Mouse (Mus musculus): ENCODE data around the gene 0610030E20Rik. TPM values are rescaled to one million over a fixed set of nuclear protein-coding genes. Genes with fewer than 3 reads are reported as not detected.

Gene 0610030E20Rik
- total and polyA plus RNA-seq, 2 experiments from 2014 or later, result 11.9 to 12.0 TPM

GRCm38 (mm10) chr6:72383952-72384351, 36.8 kb downstream of the 0610030E20Rik start:
- ATAC-seq (ENCODE audit: insufficient read depth, low read depth), result no peak
- Histone ChIP-seq H3K9ac (replicated peaks; ENCODE audit: low read depth, low read length) (no peak overlapping the region), H3K4me2 (ENCODE audit: low read depth, low read length) (no peak overlapping the region), H3K9me3 (replicated peaks; ENCODE audit: control insufficient read depth, low read length) (no peaks in the 10 kb centered on the region), H3K27ac (ENCODE audit: low read depth) (no peak overlapping the region), H3K4me1 (ENCODE audit: control insufficient read depth, insufficient read depth) (peaks cover 11% of the 10 kb centered on the region), H3K36me3 (replicated peaks; ENCODE audit: control insufficient read depth, insufficient read depth, low read length) (peaks cover 32% of the 10 kb centered on the region), H3K4me3 (ENCODE audit: low read depth, low read length) (no peak overlapping the region), H3K27me3 (ENCODE audit: control insufficient read depth, insufficient read depth, low read length) (no peaks in the 10 kb centered on the region)
- TF ChIP-seq EP300 (IDR thresholded peaks at IDR 0.05; ENCODE audit: low read depth) (no peak), CTCF (IDR thresholded peaks at IDR 0.05; ENCODE audit: low read depth) (no peak)
- DNase-seq (ENCODE audit: low spot score), result no peak
- WGBS, result 89% methylated on average over 7 of the region's 7 CpGs

DNA sequence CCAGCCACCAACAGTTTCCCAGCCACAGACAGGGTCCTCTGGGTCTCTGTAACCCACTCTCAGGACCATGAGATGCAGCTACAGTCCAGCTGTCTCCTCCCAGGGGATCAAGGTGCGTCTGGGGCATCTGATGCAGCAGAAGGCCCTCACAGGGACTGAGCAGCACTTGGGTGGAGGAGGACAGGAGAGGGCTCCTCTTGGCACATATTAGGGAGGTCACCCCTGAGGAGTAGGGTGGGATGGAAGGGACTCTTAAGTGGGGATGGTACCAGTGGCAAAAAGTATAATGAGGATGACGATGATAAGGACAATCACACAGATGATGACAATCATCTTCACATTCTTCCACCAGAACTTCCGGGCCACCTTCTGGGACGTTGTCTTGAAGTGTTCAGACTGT, 38.1 kb downstream of the 0610030E20Rik start:
- no peak overlapping the region for H3K4me3 ChIP-seq (ENCODE audit: low read depth, low read length)
- H3K36me3 ChIP-seq (replicated peaks; ENCODE audit: control insufficient read depth, insufficient read depth, low read length), result peaks cover 32% of the 10 kb centered on the region
- H3K4me1 ChIP-seq (ENCODE audit: control insufficient read depth, insufficient read depth), result peaks cover 9% of the 10 kb centered on the region
- no peak for DNase-seq (ENCODE audit: low spot score)
- no peak for ATAC-seq (ENCODE audit: insufficient read depth, low read depth)
- H3K9me3 ChIP-seq (replicated peaks; ENCODE audit: control insufficient read depth, low read length), result no peaks in the 10 kb centered on the region
- H3K9ac ChIP-seq (replicated peaks; ENCODE audit: low read depth, low read length), result no peak overlapping the region
- WGBS, result 56% methylated on average over 4 of the region's 4 CpGs
- no peak overlapping the region for H3K4me2 ChIP-seq (ENCODE audit: low read depth, low read length)
- no peak overlapping the region for H3K27ac ChIP-seq (ENCODE audit: low read depth)
- TF ChIP-seq EP300 (IDR thresholded peaks at IDR 0.05; ENCODE audit: low read depth) (no peak), CTCF (IDR thresholded peaks at IDR 0.05; ENCODE audit: low read depth) (no peak)
- H3K27me3 ChIP-seq (ENCODE audit: control insufficient read depth, insufficient read depth, low read length), result no peaks in the 10 kb centered on the region

- ATAC-seq (ENCODE audit: insufficient read depth, low read depth), result no peak
- TF ChIP-seq CTCF (IDR thresholded peaks at IDR 0.05; ENCODE audit: low read depth), result no peak
- TF ChIP-seq EP300 (IDR thresholded peaks at IDR 0.05; ENCODE audit: low read depth), result no peak
- no peak overlapping the region for H3K4me3 ChIP-seq (ENCODE audit: low read depth, low read length)
Measured at GRCm38 (mm10) chr6:72386561-72386960, 39.4 kb downstream of the 0610030E20Rik start.

DNA sequence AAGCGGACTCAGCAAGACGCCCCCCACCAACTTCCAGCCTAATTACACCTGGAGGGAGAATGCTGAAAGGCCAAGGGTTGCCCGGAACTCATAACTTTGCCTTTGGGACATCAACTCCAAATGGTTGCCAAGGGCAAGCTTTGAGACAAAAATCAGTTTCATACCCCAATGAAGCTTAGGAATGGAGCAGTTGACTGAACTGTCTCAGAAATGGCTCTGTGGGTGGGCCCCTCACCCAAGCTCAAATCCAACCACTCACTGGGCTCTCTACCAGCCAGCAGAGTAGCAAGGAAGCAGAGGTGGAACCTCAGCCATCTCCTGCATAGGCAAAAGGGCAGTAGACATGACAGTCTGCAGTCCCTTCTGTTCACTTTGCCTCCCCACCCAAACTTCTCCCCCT, 40.7 kb downstream of the 0610030E20Rik start:
- Histone ChIP-seq H3K4me3 (ENCODE audit: low read depth, low read length) (no peak overlapping the region), H3K9me3 (replicated peaks; ENCODE audit: control insufficient read depth, low read length) (no peaks in the 10 kb centered on the region), H3K27me3 (ENCODE audit: control insufficient read depth, insufficient read depth, low read length) (no peaks in the 10 kb centered on the region), H3K27ac (ENCODE audit: low read depth) (no peak overlapping the region), H3K4me1 (ENCODE audit: control insufficient read depth, insufficient read depth) (peaks cover 17% of the 10 kb centered on the region), H3K9ac (replicated peaks; ENCODE audit: low read depth, low read length) (no peak overlapping the region), H3K36me3 (replicated peaks; ENCODE audit: control insufficient read depth, insufficient read depth, low read length) (peaks cover 32% of the 10 kb centered on the region), H3K4me2 (ENCODE audit: low read depth, low read length) (no peak overlapping the region)
- ATAC-seq (ENCODE audit: insufficient read depth, low read depth), result no peak
- TF ChIP-seq CTCF (IDR thresholded peaks at IDR 0.05; ENCODE audit: low read depth), result no peak
- TF ChIP-seq EP300 (IDR thresholded peaks at IDR 0.05; ENCODE audit: low read depth), result no peak
- 95% methylated on average over 3 of the region's 3 CpGs for WGBS
- no peak for DNase-seq (ENCODE audit: low spot score)

More at GRCm38 (mm10) chr6:72386561-72386960, 39.4 kb downstream of the 0610030E20Rik start:
- no peak overlapping the region for H3K4me2 ChIP-seq (ENCODE audit: low read depth, low read length)
- no peak overlapping the region for H3K27ac ChIP-seq (ENCODE audit: low read depth)
- WGBS, result 85% methylated on average over 2 of the region's 2 CpGs
- peaks cover 17% of the 10 kb centered on the region for H3K4me1 ChIP-seq (ENCODE audit: control insufficient read depth, insufficient read depth)
- H3K9me3 ChIP-seq (replicated peaks; ENCODE audit: control insufficient read depth, low read length), result no peaks in the 10 kb centered on the region
- H3K36me3 ChIP-seq (replicated peaks; ENCODE audit: control insufficient read depth, insufficient read depth, low read length), result peaks cover 32% of the 10 kb centered on the region
- DNase-seq (ENCODE audit: low spot score), result no peak
- H3K9ac ChIP-seq (replicated peaks; ENCODE audit: low read depth, low read length), result no peak overlapping the region
- no peaks in the 10 kb centered on the region for H3K27me3 ChIP-seq (ENCODE audit: control insufficient read depth, insufficient read depth, low read length)

DNA sequence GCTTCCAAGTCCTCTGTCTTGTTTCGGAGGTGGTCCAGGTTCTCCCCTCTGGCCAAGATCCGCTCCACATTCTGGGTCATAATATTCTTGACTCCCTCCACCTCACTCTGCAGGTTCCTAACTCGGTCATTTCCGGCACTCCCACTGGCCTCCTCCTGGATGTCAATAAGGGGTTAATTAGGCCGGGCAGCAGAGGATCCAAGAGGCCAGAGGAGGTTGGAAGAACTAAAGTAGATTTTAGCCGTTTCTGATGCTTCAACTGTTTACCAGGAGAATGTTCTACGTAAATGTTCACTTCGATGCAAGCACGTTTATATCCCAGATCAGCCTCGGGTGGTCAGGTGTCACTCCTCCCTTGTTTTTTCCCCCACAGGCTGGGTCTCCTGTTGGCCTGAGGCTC, 41.1 kb downstream of the 0610030E20Rik start:
- 72% methylated on average over 10 of the region's 10 CpGs for WGBS
- no peaks in the 10 kb centered on the region for H3K27me3 ChIP-seq (ENCODE audit: control insufficient read depth, insufficient read depth, low read length)
- peaks cover 32% of the 10 kb centered on the region for H3K36me3 ChIP-seq (replicated peaks; ENCODE audit: control insufficient read depth, insufficient read depth, low read length)
- no peak overlapping the region for H3K4me3 ChIP-seq (ENCODE audit: low read depth, low read length)
- no peak overlapping the region for H3K4me2 ChIP-seq (ENCODE audit: low read depth, low read length)
- DNase-seq (ENCODE audit: low spot score) (no peak), ATAC-seq (ENCODE audit: insufficient read depth, low read depth) (no peak)
- peaks cover 17% of the 10 kb centered on the region for H3K4me1 ChIP-seq (ENCODE audit: control insufficient read depth, insufficient read depth)
- no peak overlapping the region for H3K9ac ChIP-seq (replicated peaks; ENCODE audit: low read depth, low read length)
- no peaks in the 10 kb centered on the region for H3K9me3 ChIP-seq (replicated peaks; ENCODE audit: control insufficient read depth, low read length)
- no peak for TF ChIP-seq EP300 (IDR thresholded peaks at IDR 0.05; ENCODE audit: low read depth)
- no peak for TF ChIP-seq CTCF (IDR thresholded peaks at IDR 0.05; ENCODE audit: low read depth)
- 0 out of 2 replicates have a peak overlapping the region, but pooled peaks have one; percentile 99 for H3K27ac ChIP-seq (ENCODE audit: low read depth)

DNA sequence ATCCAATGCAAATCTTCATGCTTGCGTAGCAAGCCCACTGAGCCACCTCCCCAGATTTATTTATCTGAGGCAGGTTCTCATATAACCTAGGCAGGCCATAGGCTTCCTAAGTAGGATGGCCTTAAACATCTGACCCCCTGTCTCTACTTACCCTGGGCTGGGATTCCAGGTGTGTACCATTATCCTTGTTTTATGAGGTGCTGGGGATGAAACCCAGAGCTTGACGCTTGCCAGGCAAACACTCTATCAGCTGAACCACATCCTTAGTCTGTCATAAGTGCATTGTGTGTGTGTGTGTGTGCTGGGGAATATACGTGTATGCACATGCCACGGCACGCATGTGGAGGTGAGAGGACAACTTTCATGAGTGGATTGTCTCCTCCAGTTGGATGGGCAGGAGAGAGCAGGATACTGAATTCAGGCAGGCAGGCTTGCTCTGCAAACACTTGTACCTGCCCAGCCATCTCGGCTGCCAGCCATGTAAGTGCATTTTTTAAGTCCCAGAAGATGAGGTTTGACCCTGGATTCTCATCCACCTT, 41.7 kb downstream of the 0610030E20Rik start:
- Histone ChIP-seq H3K4me1 (ENCODE audit: control insufficient read depth, insufficient read depth) (peaks cover 17% of the 10 kb centered on the region), H3K27ac (ENCODE audit: low read depth) (peak overlapping the region; percentile 99; the same call in 1 of the 2 replicates), H3K4me3 (ENCODE audit: low read depth, low read length) (peak overlapping the region; percentile 57; the same call in 1 of the 2 replicates), H3K9ac (replicated peaks; ENCODE audit: low read depth, low read length) (peak overlapping the region; percentile 76), H3K9me3 (replicated peaks; ENCODE audit: control insufficient read depth, low read length) (no peaks in the 10 kb centered on the region), H3K36me3 (replicated peaks; ENCODE audit: control insufficient read depth, insufficient read depth, low read length) (peaks cover 32% of the 10 kb centered on the region), H3K27me3 (ENCODE audit: control insufficient read depth, insufficient read depth, low read length) (no peaks in the 10 kb centered on the region), H3K4me2 (ENCODE audit: low read depth, low read length) (peak overlapping the region; percentile 72)
- 75% methylated on average over 6 of the region's 6 CpGs for WGBS
- ATAC-seq (ENCODE audit: insufficient read depth, low read depth) (no peak), DNase-seq (ENCODE audit: low spot score) (no peak)
- no peak for TF ChIP-seq EP300 (IDR thresholded peaks at IDR 0.05; ENCODE audit: low read depth)
- no peak for TF ChIP-seq CTCF (IDR thresholded peaks at IDR 0.05; ENCODE audit: low read depth)

All from heart, postnatal 0 days (tissue).